ENCODE assay signal across 8 mouse cellular contexts in genomic region chr11:116661948-116662377, GRCm38 (mm10). TPM values are rescaled to one million over a fixed set of nuclear protein-coding genes. Genes with fewer than 3 reads are reported as not detected.
A peak's percentile ranks its signal among the peaks of the same experiment; 100 is the strongest.
DNase-seq lines count a peak whose midpoint lies in the region; ATAC-seq lines count a peak whose summit lies in the region.
"Had no signal": no experiment of that assay in that cellular context is flagged by ENCODE, and none has a peak within 500 bp of the region (broad histone marks: within the 10 kb centered on the region; RNA-seq: fewer than 3 reads in every experiment).

No protein-coding gene starts in this region.

- H3K36me3 ChIP-seq in hindbrain, embryonic 15.5 days, result no peaks in the 10 kb centered on the region
- H3K36me3 ChIP-seq in neural tube, embryonic 15.5 days, result no peaks in the 10 kb centered on the region

- no peaks in the 10 kb centered on the region for H3K27me3 ChIP-seq in hindbrain, embryonic 15.5 days
- H3K27me3 ChIP-seq in neural tube, embryonic 15.5 days (replicated peaks), result no peaks in the 10 kb centered on the region

- intact Hi-C loops in left cerebral cortex, postnatal 4 days (cut with DNase I), result loop anchor here (10.0 kb wide), 1 partner anchor 393 kb away; no protein-coding TSS in a partner anchor

- peak; percentile 75 for DNase-seq in left cerebral cortex, postnatal 4 days
- DNase-seq in left cerebral cortex, adult 9 months (ENCODE audit: low spot score in 2 of 2), result no peak
- peak; percentile 58 to 61 for DNase-seq in cerebellum, postnatal 36 days
- no peak for DNase-seq in thymus, adult 18-20 months
- no peak for DNase-seq in thymus, postnatal 14 days

- peak overlapping the region; percentile 84 for H3K27ac ChIP-seq in hindbrain, embryonic 15.5 days (replicated peaks)
- peak overlapping the region; percentile 89 for H3K27ac ChIP-seq in neural tube, embryonic 15.5 days (replicated peaks)
- H3K27ac ChIP-seq: macrophage had no signal

- H3K4me2 ChIP-seq in hindbrain, embryonic 15.5 days, result peak overlapping the region; percentile 37
- H3K4me2 ChIP-seq in neural tube, embryonic 15.5 days, result peak overlapping the region; percentile 36

- ATAC-seq in hindbrain, embryonic 15.5 days (ENCODE audit: low FRiP score, low read depth), result peak; percentile 25; the same call in 1 of the 2 replicates
- 0 out of 2 replicates have a peak, but pooled peaks have one; percentile 28 for ATAC-seq in neural tube, embryonic 15.5 days (ENCODE audit: low FRiP score)

- no peak overlapping the region for H3K9ac ChIP-seq in hindbrain, embryonic 15.5 days
- peak overlapping the region; percentile 32; the same call in 1 of the 2 replicates for H3K9ac ChIP-seq in neural tube, embryonic 15.5 days (replicated peaks)

- no peak overlapping the region for H3K4me3 ChIP-seq in hindbrain, embryonic 15.5 days
- H3K4me3 ChIP-seq in neural tube, embryonic 15.5 days (replicated peaks), result no peak overlapping the region

- 30% methylated on average over 8 of the region's 8 CpGs for WGBS in hindbrain, embryonic 15.5 days
- 34% methylated on average over 8 of the region's 8 CpGs for WGBS in neural tube, embryonic 15.5 days

- peaks cover 64% of the 10 kb centered on the region for H3K4me1 ChIP-seq in hindbrain, embryonic 15.5 days (replicated peaks)
- peaks cover 63% of the 10 kb centered on the region for H3K4me1 ChIP-seq in neural tube, embryonic 15.5 days

- H3K9me3 ChIP-seq in hindbrain, embryonic 15.5 days, result no peaks in the 10 kb centered on the region
- no peaks in the 10 kb centered on the region for H3K9me3 ChIP-seq in neural tube, embryonic 15.5 days (replicated peaks)

RNA-seq across cellular contexts. Expression of gene Cygb, which starts 7.8 kb away (rescaled TPM):
- total RNA-seq in left cerebral cortex, postnatal 4 days (2021), result 10 to 100 TPM; 17.1 to 20.6 TPM
- 25.7 and 29.1 TPM in 2 replicates for polyA plus RNA-seq in hindbrain, embryonic 15.5 days (2015; fragmentation: Nextera tagmentation; extraction: Ambion mirVana)
- polyA plus RNA-seq in neural tube, embryonic 15.5 days (2015; fragmentation: Nextera tagmentation; extraction: Ambion mirVana), result 28.7 and 31.1 TPM in 2 replicates
- polyA plus RNA-seq: macrophage had no signal

RNA-seq across cellular contexts. Expression of gene Prcd, which starts 8.6 kb away (rescaled TPM):
- 1 to 10 TPM in 1 of 2 experiments, under 1 TPM in 1; 0.98 to 2.2 TPM for total RNA-seq in left cerebral cortex, postnatal 4 days (2021)
- 2.8 and 3.8 TPM in 2 replicates for polyA plus RNA-seq in hindbrain, embryonic 15.5 days (2015; fragmentation: Nextera tagmentation; extraction: Ambion mirVana)
- polyA plus RNA-seq in neural tube, embryonic 15.5 days (2015; fragmentation: Nextera tagmentation; extraction: Ambion mirVana), result 3.1 and 3.4 TPM in 2 replicates
- polyA plus RNA-seq: macrophage had no signal

RNA-seq across cellular contexts. Expression of gene Rhbdf2, which starts 35.1 kb away (rescaled TPM):
- 1 to 10 TPM in 1 of 2 experiments, under 1 TPM in 1; 0.90 to 1.5 TPM for total RNA-seq in left cerebral cortex, postnatal 4 days (2021)
- polyA plus RNA-seq in hindbrain, embryonic 15.5 days (2015; fragmentation: Nextera tagmentation; extraction: Ambion mirVana), result 1.1 and 1.6 TPM in 2 replicates
- polyA plus RNA-seq in neural tube, embryonic 15.5 days (2015; fragmentation: Nextera tagmentation; extraction: Ambion mirVana), result 1.4 and 4.0 TPM in 2 replicates

Comparison
In these comparisons a context has a peak if more than half of its experiments do, and no peak if none do; other contexts are left out.
1. DNase-seq: peak in left cerebral cortex, postnatal 4 days (single experiment) and cerebellum, postnatal 36 days (2 of 2); none in left cerebral cortex, adult 9 months (0 of 2), thymus, adult 18-20 months (0 of 2) and thymus, postnatal 14 days (single experiment).